Mouse (Mus musculus) splenic B cell, adult 2 months (primary cell): Measurements from ENCODE around the gene Cabp2.
"Not testable (repeated sequence)": the region's sequence is repeated elsewhere in the genome, so short reads cannot be mapped to it uniquely, and the experiment has no call there.

ENCODE experiments used
- DNase-seq: peaks from one replicate; pipeline ENCODE4 v3.0.0-alpha.2; 2011; ENCODE audit warnings: low read depth, low spot score
- H3K27me3 ChIP-seq: 2 replicates; pipeline ENCODE4 v1.6.1; 2012; ENCODE audit warnings: mild to moderate bottlenecking, low read length, moderate library complexity, mixed read lengths; ENCODE audit not compliant: control insufficient read depth, poor library complexity, insufficient read depth, severe bottlenecking
- H3K36me3 ChIP-seq: 2 replicates; pipeline ENCODE4 v1.6.1; 2012; ENCODE audit warnings: mild to moderate bottlenecking, low read length, moderate library complexity, mixed read lengths; ENCODE audit not compliant: control insufficient read depth, poor library complexity, insufficient read depth, severe bottlenecking

Cabp2 gene

DNA sequence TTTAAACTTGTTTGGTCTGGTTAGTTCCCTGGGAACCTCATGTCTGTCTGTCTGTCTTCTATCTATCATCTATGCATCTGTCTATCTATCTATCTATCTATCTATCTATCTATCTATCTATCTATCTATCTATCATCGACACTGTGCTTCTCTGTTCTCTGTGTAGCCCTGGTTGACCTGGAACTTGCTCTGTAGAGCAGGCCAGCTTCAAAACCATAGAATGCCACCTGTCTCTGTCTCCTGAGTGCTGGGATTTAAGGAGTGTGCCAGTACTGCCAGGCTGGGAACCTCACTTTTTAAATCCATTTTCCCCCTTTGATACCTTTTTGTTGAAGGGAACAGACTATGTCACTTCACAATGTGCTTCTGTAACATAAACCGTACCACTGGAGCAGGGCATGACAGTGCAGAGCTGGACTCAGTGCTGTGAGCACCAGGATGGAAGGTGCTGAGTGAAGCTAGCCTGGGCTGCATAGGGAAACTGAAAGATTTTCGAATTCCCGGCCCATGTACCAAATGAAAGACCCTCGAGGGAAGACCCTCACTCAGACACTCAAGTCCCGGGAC, 20.4 kb upstream of the Cabp2 start:
- H3K27me3 ChIP-seq, result no peaks in the 10 kb centered on the region
- H3K36me3 ChIP-seq, result no peaks in the 10 kb centered on the region
- no peak for DNase-seq

DNA sequence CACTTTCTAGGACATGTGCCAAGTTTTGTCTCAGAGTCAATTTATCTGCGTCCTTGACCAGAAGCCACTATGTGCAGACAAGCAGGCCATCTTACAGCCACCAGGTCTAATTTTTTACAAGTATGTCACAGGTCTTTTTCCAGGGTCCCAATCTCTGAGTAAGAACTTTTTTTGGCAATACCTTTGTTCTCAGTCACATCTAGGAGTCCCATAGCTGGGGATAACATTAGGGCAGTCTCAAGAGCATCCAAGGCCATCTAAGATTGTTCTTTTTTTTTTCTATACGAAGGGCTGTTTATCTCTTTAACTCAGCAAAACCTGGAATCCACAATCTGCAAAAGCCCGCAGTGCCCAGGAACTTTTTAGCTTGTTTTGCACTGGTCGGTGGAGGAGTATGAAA, 18.0 kb upstream of the Cabp2 start:
- H3K27me3 ChIP-seq, DNase-seq, H3K36me3 ChIP-seq: not testable (repeated sequence)

DNA sequence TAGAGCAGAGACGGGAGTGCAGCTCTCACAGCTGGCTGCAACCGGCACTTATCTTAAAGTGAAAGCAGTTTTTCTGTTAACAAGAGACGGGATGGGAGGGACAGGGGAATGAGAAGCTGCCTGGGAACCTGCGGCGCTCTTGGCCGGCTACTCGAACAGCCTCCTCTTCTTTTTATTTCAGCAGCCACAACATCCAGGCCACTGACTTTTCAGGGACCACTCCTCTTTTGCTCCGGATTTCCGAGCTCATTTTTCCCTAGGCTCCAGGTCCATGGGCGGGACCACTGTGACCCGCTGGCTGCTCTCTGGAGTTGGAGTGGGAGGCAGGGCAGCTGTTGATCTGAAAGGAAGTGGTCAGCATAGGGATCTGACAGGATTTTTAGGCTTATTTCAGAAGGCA, 16.9 kb upstream of the Cabp2 start:
- DNase-seq, H3K36me3 ChIP-seq, H3K27me3 ChIP-seq: not testable (repeated sequence)

DNA sequence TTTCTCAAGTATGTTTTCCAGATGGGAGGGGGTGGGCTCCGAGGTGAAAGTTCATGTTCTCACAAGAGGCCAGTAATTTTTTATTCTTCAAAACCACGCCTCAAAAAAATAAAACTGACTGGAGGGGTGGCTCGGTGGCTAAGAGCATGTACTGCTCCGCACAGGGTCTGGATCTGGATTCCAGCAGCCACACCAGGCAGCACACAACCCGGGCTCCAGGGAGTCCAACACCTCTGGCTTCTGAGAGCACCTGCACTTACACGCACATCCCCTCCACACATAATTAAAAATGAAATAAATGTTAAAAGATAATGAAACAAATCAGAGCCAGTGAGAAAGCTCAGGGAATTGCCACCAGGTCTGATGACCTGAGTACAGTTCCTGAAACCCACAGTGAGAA, 15.1 kb upstream of the Cabp2 start:
- Histone ChIP-seq H3K36me3 (no peaks in the 10 kb centered on the region), H3K27me3 (no peaks in the 10 kb centered on the region)
- DNase-seq, result no peak

DNA sequence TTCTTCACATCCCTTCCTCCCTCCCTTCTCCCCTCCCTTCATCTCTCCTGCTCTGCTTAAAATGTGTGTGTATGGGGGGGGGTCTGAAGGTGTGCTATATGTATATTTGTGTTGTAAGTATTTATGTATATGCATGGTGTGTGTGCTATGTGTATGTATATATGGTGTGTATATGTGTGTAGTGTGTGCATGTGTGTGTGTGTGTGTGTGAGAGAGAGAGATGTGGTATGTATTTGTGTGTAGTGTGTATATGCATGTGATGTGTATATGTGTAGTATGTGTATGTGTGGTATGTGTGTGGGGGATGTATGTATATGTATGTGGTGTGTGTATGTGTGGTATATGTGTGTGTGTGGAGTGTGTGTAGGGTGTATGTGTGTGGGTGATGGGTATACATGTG, 14.5 kb upstream of the Cabp2 start:
- Histone ChIP-seq H3K27me3 (no peaks in the 10 kb centered on the region), H3K36me3 (no peaks in the 10 kb centered on the region)
- no peak for DNase-seq

DNA sequence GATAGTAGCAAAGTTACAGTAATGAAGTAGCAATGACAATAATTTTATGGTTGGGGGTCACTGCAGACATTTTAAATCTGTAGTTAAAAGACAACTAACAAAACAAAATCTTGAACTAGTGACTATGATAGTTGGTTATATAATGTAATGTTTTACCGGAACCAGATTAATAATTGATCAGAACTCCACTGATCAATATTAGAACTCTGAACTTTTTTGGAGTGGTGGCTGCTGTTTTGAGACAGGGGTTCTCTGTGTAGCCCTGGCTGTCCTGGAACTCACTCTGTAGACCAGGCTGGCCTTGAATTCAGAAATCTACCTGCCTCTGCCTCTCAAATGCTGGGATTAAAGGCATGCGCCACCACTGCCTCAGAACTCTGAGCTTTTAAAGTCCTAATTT, 13.1 kb upstream of the Cabp2 start:
- not testable (repeated sequence) for H3K36me3 ChIP-seq, H3K27me3 ChIP-seq, DNase-seq

DNA sequence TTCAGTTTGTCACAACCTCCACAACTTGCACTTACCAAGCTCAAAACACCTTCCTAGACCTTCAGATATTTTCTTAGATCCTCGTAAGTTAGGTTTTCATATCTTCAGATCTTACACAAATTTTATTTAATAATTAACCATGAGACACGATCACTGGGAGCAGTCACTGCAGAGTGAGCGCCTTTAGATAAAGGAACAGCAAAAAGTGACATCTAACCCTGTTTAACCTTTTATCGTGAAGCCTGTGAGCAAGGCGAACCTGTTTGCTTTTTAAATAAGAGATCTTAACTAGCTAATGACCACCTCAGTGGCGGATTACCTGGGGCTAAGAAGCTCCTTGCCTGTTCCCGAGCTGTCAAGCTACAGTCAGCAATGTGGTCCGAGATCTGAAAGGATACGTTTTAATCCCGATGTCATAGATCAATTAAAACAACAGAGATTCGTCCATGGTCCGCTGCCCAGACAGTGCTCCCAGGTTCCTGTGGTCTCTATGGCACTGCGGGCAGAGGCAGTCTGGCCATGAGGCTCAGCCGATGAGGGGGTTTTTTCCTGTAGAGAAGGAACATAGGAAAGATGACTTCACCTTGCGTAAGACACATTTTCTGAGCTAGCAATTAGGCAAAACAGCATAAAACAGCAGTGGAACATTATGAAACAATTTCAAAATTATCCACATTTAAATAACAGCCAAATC, 12.5 kb upstream of the Cabp2 start:
- no peak for DNase-seq
- Histone ChIP-seq H3K27me3 (no peaks in the 10 kb centered on the region), H3K36me3 (no peaks in the 10 kb centered on the region)

DNA sequence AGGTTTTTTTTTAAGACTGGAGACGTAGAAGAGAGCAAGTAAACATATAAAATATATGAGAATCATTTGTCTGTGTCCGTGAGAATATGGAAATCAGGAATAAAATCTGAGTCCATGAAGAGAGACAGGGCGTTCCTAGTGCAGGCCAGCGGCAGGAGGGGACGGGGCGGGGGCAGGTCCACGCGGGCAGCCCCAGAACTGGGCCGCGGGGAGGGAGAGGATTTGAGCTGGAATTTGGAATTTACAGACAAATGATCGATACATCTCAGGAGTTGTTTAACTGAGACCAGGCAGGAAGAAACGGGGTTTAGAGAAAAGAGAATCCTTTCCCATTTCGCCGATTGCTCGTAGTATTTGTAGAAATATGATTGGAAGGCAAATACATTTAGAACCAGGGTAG, 11.1 kb upstream of the Cabp2 start:
- Histone ChIP-seq H3K36me3 (no peaks in the 10 kb centered on the region), H3K27me3 (no peaks in the 10 kb centered on the region)
- DNase-seq, result no peak

DNA sequence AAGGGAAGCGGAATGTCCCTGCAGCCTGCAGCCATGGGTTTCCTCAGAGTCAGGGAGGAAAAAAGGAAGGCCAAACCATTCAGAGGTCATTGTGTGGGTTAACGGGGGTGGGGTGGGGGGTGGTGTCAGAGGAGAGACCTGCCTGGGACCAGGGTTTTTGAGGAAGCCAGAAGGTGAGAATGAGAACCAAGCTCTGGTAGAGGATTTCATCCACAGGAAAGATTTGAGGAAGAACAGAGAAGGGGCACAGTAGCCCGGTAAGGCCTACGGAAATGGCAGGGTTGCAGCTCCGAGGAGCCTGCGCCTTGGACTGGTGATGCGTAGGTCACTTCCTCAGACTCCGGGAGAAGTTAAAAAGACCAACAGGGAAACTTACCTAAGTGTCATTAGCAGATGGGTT, 10.6 kb upstream of the Cabp2 start:
- no peaks in the 10 kb centered on the region for H3K36me3 ChIP-seq
- H3K27me3 ChIP-seq, result no peaks in the 10 kb centered on the region
- DNase-seq, result no peak

DNA sequence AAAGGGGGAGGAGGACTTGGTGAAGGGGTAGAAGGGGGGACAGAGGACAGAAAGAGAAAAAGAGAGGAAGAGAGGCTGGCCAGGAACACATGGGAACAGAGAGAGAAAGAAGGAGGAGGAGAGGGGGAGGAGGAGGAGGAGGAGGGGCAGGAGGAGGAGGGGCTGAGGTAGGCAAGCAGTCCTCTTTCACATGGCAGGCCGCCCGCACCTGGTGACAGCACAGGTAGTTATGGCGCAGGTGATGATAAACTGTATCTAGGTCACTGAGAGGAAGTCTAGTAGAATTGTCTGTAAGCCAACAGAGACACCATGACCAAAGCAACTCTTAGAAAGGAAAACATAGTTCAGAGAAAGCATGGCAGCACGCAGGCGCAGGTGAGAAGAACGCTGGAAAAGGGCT, 10.0 kb upstream of the Cabp2 start:
- DNase-seq, result no peak
- Histone ChIP-seq H3K27me3 (no peaks in the 10 kb centered on the region), H3K36me3 (no peaks in the 10 kb centered on the region)

DNA sequence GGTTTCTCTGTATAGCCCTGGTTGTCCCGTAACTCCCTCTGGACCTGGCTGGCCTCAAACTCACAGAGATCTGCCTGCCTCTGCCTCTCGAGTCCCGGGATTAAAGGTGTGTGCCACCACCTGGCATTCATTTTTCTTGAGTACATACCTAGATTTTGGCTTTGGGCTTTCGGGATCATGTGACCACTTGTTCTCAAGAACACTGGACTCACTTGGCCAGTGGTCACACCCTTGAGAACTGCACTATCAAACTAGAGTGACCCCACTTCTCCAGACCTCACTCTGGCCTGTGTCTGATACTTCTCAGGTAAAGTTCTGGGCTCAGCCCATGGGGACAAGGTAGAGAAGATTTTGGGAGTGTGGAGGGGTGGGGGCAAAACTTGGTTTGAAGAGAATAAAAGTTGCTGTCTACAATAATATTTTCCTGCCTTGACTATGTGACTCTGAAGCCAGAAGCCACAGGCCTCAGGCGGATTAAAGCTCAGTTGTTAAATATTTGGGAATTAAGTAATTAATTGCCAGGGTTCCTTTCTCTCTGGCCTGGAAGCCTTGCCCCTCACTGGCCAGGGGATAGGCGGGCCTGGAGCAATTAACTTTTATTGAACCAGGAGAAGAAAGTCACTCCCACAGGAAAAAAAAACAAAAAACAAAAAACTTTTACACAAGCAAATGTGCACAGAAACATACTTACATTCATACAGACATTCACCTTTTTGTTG, 8.5 kb upstream of the Cabp2 start:
- no peaks in the 10 kb centered on the region for H3K27me3 ChIP-seq
- no peak for DNase-seq

DNA sequence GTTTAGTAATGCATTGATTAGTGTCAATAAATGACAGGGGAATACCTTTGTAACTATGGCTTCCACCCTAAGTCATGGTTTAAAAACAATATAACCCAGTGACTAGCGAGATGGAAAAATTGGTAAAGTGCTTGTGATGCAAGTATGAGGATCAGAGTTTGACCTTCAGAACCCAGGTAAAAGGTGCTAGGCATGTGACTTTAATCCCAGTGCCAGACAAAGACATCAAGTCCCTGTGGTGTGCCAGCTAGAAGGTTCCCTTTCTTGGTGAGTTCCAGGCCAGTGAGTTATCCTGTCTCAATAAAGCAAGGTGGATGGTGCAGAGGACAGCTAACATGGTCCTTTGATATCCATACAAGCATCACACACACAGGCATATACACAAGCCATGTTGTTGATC, 5.8 kb upstream of the Cabp2 start:
- Histone ChIP-seq H3K27me3 (no peaks in the 10 kb centered on the region), H3K36me3 (no peaks in the 10 kb centered on the region)
- DNase-seq, result no peak

More for the DNA sequence above, 8.5 kb upstream of the Cabp2 start:
- H3K36me3 ChIP-seq, result no peaks in the 10 kb centered on the region

DNA sequence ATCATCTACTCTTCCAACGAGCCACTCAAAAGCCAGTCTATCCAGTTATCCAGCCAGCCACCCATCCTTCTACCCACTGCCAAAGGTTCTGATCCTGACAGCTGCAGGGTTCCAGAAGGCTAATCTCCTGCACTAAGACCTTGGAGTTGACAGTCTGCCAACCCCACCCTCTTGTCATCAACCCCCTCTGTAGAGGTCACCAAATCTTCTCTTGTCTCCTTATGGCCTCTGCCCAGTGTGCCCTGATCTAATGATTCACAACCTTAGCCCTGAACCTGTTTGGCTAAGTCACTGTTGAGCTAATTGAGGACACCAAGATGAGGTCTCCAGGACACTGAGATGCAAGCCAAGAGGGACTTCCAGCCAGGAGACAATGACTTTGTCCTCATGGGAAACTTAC, 1.8 kb upstream of the Cabp2 start:
- DNase-seq, result no peak

DNA sequence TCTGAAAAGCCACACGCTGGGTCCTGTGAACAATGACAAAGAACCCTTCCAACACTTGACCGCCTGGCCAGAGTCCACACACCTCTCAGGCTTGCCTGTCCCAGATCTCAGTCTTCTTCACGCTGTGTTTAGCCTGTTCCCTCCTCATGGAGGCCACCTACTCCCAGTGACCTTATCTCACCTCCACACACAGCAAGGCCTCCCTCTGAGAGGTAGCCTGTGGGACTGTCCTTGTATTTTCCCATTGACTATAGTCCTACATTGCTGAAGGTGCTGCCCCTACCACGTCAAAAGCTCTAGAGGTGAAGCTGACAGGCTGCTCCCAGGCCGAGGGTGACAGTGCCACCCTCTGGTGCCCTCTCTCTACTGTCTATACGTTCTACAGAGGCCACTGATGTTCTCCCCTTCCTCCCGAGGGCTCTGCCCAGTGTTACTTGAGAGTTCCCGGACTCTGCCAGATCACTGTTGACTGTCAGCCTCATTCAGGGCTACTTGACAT, 818 bp upstream of the Cabp2 start:
- no peak for DNase-seq
- Histone ChIP-seq H3K27me3 (0 out of 2 replicates have a peak, but pooled peaks cover 2% of the 10 kb centered on the region), H3K36me3 (no peaks in the 10 kb centered on the region)

More for the DNA sequence above, 1.8 kb upstream of the Cabp2 start:
- Histone ChIP-seq H3K27me3 (0 out of 2 replicates have a peak, but pooled peaks cover 2% of the 10 kb centered on the region), H3K36me3 (no peaks in the 10 kb centered on the region)

DNA sequence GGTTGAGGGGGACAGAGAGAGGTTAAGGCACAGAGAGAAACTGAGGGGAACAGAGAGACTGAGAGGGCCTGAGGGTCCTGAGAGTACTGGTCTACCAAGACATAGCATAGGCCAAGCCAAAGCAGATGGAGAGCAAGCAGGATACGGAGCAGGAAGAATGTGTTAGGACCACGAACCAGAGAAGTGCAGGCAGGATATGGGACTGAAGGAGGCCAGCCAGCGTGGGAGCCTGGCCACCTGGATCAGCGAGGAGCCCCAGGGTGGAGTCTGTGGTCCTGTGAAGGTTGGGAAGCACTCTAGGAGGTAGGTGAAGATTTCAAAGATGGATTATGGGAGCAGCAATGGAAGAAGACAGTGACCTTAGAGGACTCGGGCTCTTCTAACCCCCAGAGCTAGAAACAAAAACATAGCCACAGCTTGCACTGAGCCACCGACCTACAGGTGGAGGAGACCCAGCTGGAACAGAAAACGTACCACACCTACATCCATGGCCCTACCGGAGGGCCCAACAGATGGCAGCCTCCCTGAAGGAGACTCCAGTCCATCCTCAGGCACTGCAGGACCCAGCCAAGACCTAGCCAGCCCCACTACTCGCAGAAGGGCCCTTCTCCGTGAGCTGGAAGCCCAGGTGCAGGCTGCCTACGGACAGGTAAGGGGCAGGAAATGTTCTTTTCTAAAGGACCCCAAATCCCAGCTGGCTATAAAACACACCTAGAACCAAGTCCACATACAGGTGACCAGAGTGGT, 1.0 kb downstream of the Cabp2 start:
- no peak for DNase-seq
- no peaks in the 10 kb centered on the region for H3K36me3 ChIP-seq
- H3K27me3 ChIP-seq, result 0 out of 2 replicates have a peak, but pooled peaks cover 2% of the 10 kb centered on the region
